Mouse (Mus musculus) testis, adult 2 months (tissue): ENCODE results near the gene Ccl9.

Experiments
- CTCF ChIP-seq: fragments of 200-500 bp; IDR thresholded peaks from 2 replicates; pipeline ENCODE4 v1.5.1; 2012; ENCODE audit warnings: low read depth, mild to moderate bottlenecking, inconsistent platforms, low read length, moderate library complexity; ENCODE audit not compliant: control insufficient read depth, insufficient read depth, insufficient replicate concordance
- POLR2A ChIP-seq: fragments of 200-500 bp; IDR thresholded peaks from 2 replicates; pipeline ENCODE4 v1.6.1; 2012; ENCODE audit warnings: low read depth, mild to moderate bottlenecking, inconsistent platforms, low read length, moderate library complexity; ENCODE audit not compliant: control insufficient read depth

DNA sequence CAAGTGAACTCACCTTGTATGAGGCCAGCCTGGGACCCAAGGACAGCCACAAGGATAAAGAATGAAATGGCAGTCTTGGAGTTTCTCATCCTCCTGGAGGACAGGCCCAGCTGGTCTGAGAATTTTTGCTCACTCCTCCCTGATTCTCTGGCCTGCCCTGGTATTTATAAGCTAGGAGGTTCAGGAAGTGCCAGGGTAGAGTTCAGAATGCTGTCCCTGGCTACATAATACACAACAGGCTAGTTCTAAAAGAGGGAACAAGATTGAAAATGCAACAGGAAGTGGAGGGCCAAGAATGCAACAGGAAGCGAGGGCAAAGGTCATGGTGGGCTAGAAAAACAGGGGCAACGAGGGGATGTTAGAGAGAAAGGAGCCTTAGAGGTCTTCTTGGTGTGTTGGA, 14.4 kb upstream of the Ccl9 start, which contains the start of gene Ccl6:
- TF ChIP-seq CTCF (no peak), POLR2A (no peak)
